In genomic region chr10:25257466-25257865, GRCm38 (mm10) we compare ENCODE assay signal across 12 mouse cellular contexts.
"Had no signal": no experiment of that assay in that cellular context is flagged by ENCODE, and none has a peak within 500 bp of the region (broad histone marks: within the 10 kb centered on the region; RNA-seq: fewer than 3 reads in every experiment).

No protein-coding gene starts in this region.

- H3K27ac ChIP-seq: limb, embryonic 15.5 days; liver, embryonic 12.5 days; midbrain, embryonic 13.5 days; neural tube, embryonic 15.5 days; stomach, postnatal 0 days had no signal

- H3K9me3 ChIP-seq: limb, embryonic 15.5 days; liver, embryonic 12.5 days; midbrain, embryonic 13.5 days; neural tube, embryonic 15.5 days had no signal

- DNase-seq: layer of hippocampus, adult 9-11 months; layer of hippocampus, postnatal 36 days; lung, embryonic 14.5 days; lung, postnatal 14 days; thymus, postnatal 4 days had no signal

- H3K9ac ChIP-seq: limb, embryonic 15.5 days; liver, embryonic 12.5 days; lung, embryonic 14.5 days; midbrain, embryonic 13.5 days; neural tube, embryonic 15.5 days had no signal

- H3K4me3 ChIP-seq: limb, embryonic 15.5 days; liver, embryonic 12.5 days; midbrain, embryonic 13.5 days; myocyte; neural tube, embryonic 15.5 days had no signal

- H3K27me3 ChIP-seq: limb, embryonic 15.5 days; liver, embryonic 12.5 days; midbrain, embryonic 13.5 days; neural tube, embryonic 15.5 days had no signal

- H3K4me1 ChIP-seq: limb, embryonic 15.5 days; midbrain, embryonic 13.5 days; neural tube, embryonic 15.5 days had no signal

- ATAC-seq: intestine, embryonic 16.5 days; liver, embryonic 12.5 days; midbrain, embryonic 13.5 days had no signal

- H3K4me2 ChIP-seq: limb, embryonic 15.5 days; liver, embryonic 12.5 days; lung, embryonic 14.5 days; midbrain, embryonic 13.5 days; neural tube, embryonic 15.5 days had no signal

- H3K36me3 ChIP-seq: limb, embryonic 15.5 days; midbrain, embryonic 13.5 days; neural tube, embryonic 15.5 days had no signal
